Mouse (Mus musculus) erythroblast, embryonic 14.5 days (primary cell): ENCODE results near the gene Pnpla8.

Experiments used
- GATA1 ChIP-seq: IDR thresholded peaks from 2 replicates; pipeline ENCODE4 v1.6.1; 2012; ENCODE audit warnings: low read length, inconsistent platforms, mixed read lengths
- TAL1 ChIP-seq: IDR thresholded peaks from 3 replicates; pipeline ENCODE4 v1.6.1; 2012; ENCODE audit warnings: low read length, inconsistent platforms, mixed read lengths

GRCm38 (mm10) chr12:44269311-44269831 is 48.2 kb downstream of the Pnpla8 start:
- TF ChIP-seq GATA1 = no peak
- no peak for TF ChIP-seq TAL1
